Mouse (Mus musculus) midbrain, embryonic 13.5 days (tissue): Measurements from ENCODE around the gene Zdhhc14. TPM values are rescaled to one million over a fixed set of nuclear protein-coding genes. Genes with fewer than 3 reads are reported as not detected.

Experiments used
- ATAC-seq: fragments of 200-750 bp; cut with Nextera tagmentation; 2 replicates; pipeline ENCODE4 v1.8.0; 2017; ENCODE audit warnings: mild to moderate bottlenecking, moderate TSS enrichment, moderate library complexity
- H3K27ac ChIP-seq: fragments of 300-500 bp; sonication (generic); 2 replicates; pipeline ENCODE4 v1.5.1; 2015; ENCODE audit warnings: inconsistent platforms, mild to moderate bottlenecking, moderate library complexity
- H3K27me3 ChIP-seq: fragments of 300-500 bp; sonication (generic); 2 replicates; pipeline ENCODE4 v1.6.1; 2015; ENCODE audit warnings: mild to moderate bottlenecking, inconsistent platforms
- H3K36me3 ChIP-seq: fragments of 300-500 bp; sonication (generic); 2 replicates; pipeline ENCODE4 v1.6.1; 2015; ENCODE audit warnings: mild to moderate bottlenecking, inconsistent platforms
- H3K4me1 ChIP-seq: fragments of 300-500 bp; sonication (generic); replicated peaks from 2 replicates; pipeline ENCODE4 v1.6.1; 2015; ENCODE audit warnings: inconsistent platforms
- H3K4me2 ChIP-seq: fragments of 300-500 bp; sonication (generic); replicated peaks from 2 replicates; pipeline ENCODE4 v1.6.1; 2015; ENCODE audit warnings: moderate library complexity, mild to moderate bottlenecking, inconsistent platforms
- H3K4me3 ChIP-seq: fragments of 300-500 bp; sonication (generic); replicated peaks from 2 replicates; pipeline ENCODE4 v1.5.1; 2015; ENCODE audit warnings: mild to moderate bottlenecking, inconsistent platforms
- H3K9ac ChIP-seq: fragments of 300-500 bp; sonication (generic); replicated peaks from 2 replicates; pipeline ENCODE4 v1.6.1; 2015; ENCODE audit warnings: mild to moderate bottlenecking, inconsistent platforms
- H3K9me3 ChIP-seq: fragments of 300-500 bp; sonication (generic); 2 replicates; pipeline ENCODE4 v1.6.1; 2016; ENCODE audit warnings: mild to moderate bottlenecking, inconsistent platforms
- WGBS: fragments of 180-500 bp; shearing (Covaris S2); methylation state at CpG from one replicate; pipeline ENCODE4 v1.1.7; 2015; 5-methylcytosine and 5-hydroxymethylcytosine counted together
- polyA plus RNA-seq: library from polyadenylated mRNA; unstranded; fragments of >200 nt; fragmentation: Nextera tagmentation; extraction: Ambion mirVana; gene quantifications from 2 replicates; pipeline ENCODE4 v1.2.1, GENCODE M21; 2015

Gene Zdhhc14
- polyA plus RNA-seq, 1 experiment from 2014 or later, result 5.8 TPM

DNA sequence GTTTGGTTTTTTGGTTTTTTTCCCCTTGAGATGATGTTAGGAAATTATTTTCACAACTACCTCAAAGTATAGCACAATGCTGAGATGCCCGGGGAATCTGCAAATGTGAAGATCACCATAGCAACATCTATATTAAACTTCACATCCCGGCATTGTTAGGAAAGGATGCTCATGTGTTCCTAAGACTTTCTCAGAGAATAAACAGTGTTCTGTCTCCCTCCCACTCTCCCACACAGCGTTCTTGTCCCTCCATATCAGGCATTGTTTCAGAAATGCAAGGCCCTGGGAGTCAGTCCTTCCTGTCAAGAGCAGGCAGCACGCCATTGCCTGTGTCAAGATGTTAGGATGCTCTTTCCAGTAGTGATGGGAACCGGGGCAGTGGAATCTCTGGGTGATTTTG is 51.7 kb downstream of the Zdhhc14 start:
- no peaks in the 10 kb centered on the region for H3K27me3 ChIP-seq
- WGBS, result 68% methylated on average over 5 of the region's 5 CpGs
- ATAC-seq, result no peak
- no peak overlapping the region for H3K9ac ChIP-seq
- no peak overlapping the region for H3K4me3 ChIP-seq
- H3K9me3 ChIP-seq, result no peaks in the 10 kb centered on the region
- H3K27ac ChIP-seq, result no peak overlapping the region
- no peaks in the 10 kb centered on the region for H3K4me1 ChIP-seq
- no peak overlapping the region for H3K4me2 ChIP-seq
- no peaks in the 10 kb centered on the region for H3K36me3 ChIP-seq

DNA sequence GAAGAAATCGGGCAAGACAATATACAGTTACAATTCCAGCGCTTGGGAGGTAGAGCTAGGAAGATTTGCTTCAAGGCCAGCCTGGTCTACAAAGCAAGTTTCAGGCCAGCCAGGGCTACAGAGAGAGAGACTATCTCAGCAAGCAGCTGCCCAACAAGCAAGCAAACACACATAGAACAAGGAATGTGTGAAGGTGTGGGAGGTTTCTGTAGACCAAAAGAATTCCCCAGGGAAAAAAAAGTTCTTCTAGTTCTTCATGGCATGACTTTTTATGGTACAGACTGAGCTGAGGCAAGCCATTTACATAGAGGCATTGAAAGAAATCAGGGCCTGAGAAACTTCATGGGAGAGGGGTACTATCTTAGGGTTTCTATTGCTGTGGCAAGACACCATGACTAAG is 52.7 kb downstream of the Zdhhc14 start:
- no peak overlapping the region for H3K4me3 ChIP-seq
- no peak overlapping the region for H3K4me2 ChIP-seq
- no peaks in the 10 kb centered on the region for H3K9me3 ChIP-seq
- H3K4me1 ChIP-seq, result no peaks in the 10 kb centered on the region
- no peak overlapping the region for H3K27ac ChIP-seq
- H3K9ac ChIP-seq, result no peak overlapping the region
- H3K36me3 ChIP-seq, result no peaks in the 10 kb centered on the region
- WGBS, result 91% methylated on average over 2 of the region's 2 CpGs
- ATAC-seq, result no peak
- H3K27me3 ChIP-seq, result no peaks in the 10 kb centered on the region

DNA sequence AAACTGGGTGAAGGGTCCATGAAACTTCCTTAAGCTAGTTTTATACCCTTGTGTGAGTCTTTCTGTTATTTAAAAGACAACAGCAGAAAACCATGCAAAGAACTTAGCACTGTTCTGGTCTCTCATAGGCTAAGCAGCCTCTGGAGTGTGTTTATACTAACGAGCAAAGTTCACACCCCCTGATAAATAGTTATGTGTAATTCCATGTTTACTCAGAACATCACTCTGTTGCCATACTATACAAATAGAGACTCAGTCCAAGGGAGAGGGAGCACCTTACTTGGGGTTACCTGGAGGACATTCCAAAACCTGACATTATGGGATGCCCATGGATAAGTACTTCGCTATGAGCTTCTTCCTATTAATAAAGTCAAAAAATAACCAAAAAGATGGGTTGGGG is 56.2 kb downstream of the Zdhhc14 start:
- no peaks in the 10 kb centered on the region for H3K9me3 ChIP-seq
- no peaks in the 10 kb centered on the region for H3K27me3 ChIP-seq
- WGBS, result 96% methylated on average over 2 of the region's 2 CpGs

DNA sequence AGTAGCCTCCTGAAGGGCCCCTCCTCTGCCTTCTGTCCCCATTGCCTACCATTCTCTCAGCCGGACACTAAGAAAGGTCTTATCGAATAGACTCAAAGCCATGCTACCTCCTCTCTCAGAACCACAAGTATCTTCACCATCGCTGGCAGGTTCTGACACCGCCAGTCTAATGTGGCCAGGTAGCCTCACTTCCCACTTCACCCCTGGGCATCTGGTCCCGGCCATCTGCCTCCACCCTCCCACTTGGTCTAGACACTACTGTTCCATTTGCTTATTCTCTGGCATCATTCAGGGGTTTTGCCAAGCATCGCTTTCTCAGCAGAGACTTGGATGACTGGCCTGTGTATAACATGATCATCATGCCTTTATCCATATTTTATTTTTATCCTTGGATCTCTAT is 57.1 kb downstream of the Zdhhc14 start:
- no peak for ATAC-seq
- no peak overlapping the region for H3K4me3 ChIP-seq
- no peak overlapping the region for H3K27ac ChIP-seq
- H3K27me3 ChIP-seq, result no peaks in the 10 kb centered on the region
- no peaks in the 10 kb centered on the region for H3K9me3 ChIP-seq
- H3K36me3 ChIP-seq, result no peaks in the 10 kb centered on the region
- H3K9ac ChIP-seq, result no peak overlapping the region
- no peaks in the 10 kb centered on the region for H3K4me1 ChIP-seq
- no peak overlapping the region for H3K4me2 ChIP-seq
- 96% methylated on average over 6 of the region's 6 CpGs for WGBS

More for the DNA sequence above, 56.2 kb downstream of the Zdhhc14 start:
- Histone ChIP-seq H3K4me1 (no peaks in the 10 kb centered on the region), H3K36me3 (no peaks in the 10 kb centered on the region), H3K27ac (no peak overlapping the region), H3K4me2 (no peak overlapping the region), H3K9ac (no peak overlapping the region), H3K4me3 (no peak overlapping the region)
- ATAC-seq, result no peak

DNA sequence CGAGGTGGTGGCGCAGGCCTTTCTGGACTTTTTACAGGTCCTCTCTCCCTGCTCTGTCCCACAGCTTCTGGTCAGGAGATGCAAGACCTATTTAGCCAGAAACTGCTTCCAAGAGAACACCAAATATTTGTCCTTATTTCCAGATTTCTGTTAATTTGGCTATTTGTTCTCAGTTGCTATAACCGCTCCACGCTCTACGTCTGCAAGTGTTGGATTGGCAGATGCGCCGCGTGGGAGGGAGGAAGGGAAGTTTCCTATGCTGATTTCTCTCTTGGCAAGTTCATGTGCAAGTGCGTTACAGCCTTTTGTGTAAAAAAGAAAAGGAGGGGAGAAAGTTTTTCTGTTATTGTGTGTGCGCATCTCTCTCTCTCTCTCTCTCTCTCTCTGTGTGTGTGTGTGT is 58.1 kb downstream of the Zdhhc14 start:
- H3K36me3 ChIP-seq, result no peaks in the 10 kb centered on the region
- H3K9me3 ChIP-seq, result no peaks in the 10 kb centered on the region
- no peak overlapping the region for H3K4me2 ChIP-seq
- no peak overlapping the region for H3K4me3 ChIP-seq
- no peaks in the 10 kb centered on the region for H3K4me1 ChIP-seq
- H3K27me3 ChIP-seq, result no peaks in the 10 kb centered on the region
- H3K9ac ChIP-seq, result no peak overlapping the region
- WGBS, result 91% methylated on average over 10 of the region's 10 CpGs
- ATAC-seq, result no peak
- no peak overlapping the region for H3K27ac ChIP-seq

DNA sequence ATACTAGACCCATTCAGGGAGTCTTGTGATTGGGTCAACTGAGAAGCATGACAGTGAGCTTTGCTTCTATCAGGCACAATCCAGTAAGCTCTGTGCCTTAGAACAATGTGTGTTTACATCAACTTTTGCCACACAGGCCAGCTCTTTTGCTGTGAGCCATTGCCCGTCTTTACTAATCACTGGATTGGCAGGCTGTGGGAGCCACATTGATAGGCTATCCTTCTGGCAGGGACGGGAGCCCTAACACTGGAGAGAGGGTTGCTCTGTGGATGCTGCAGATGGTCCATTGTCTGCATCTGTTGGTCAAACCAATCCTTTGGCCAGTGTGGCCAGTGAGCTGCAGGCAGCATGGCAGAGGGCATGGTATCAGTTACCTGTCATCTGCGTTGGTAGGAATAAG is 58.8 kb downstream of the Zdhhc14 start:
- H3K36me3 ChIP-seq, result no peaks in the 10 kb centered on the region
- H3K4me3 ChIP-seq, result no peak overlapping the region
- H3K27ac ChIP-seq, result no peak overlapping the region
- H3K27me3 ChIP-seq, result no peaks in the 10 kb centered on the region
- H3K9me3 ChIP-seq, result no peaks in the 10 kb centered on the region
- WGBS, result 82% methylated on average over 3 of the region's 3 CpGs
- H3K9ac ChIP-seq, result no peak overlapping the region
- no peak for ATAC-seq
- no peaks in the 10 kb centered on the region for H3K4me1 ChIP-seq
- no peak overlapping the region for H3K4me2 ChIP-seq

DNA sequence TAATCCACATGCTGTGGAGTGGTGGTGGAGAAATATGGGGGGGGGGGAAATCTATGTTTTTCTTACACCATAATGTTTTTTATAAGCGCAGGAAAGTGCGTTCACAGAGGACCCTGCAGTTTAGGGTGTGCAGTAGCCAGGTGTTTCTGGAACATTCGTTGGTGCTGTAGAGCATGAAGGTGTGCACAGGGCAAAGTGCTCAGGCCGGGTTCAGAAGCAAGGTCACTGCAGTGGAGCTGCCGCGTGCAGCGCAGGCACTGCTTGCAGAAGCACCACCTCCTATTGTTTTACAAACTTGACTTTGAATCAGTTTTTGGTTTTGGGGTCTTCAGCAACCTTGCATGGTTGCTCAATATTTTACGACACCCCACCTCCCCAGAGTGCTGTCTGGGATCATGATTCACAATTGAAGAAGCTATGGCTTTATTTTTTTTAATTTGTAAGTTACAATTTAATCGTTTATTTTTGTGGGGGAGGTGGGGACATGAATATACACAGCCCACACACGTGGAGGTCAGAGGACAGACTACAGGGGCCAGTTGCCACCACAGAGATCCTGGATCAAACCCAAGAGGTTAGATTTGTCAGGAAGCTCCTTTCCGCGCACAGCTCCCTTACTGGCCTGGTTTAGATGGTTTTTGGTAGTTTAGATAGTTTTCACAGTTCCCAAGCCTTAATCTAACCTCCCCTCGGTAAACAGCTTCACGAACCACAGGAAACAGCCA is 59.8 kb downstream of the Zdhhc14 start:
- no peak overlapping the region for H3K9ac ChIP-seq
- WGBS, result 76% methylated on average over 14 of the region's 14 CpGs
- no peaks in the 10 kb centered on the region for H3K36me3 ChIP-seq
- ATAC-seq, result no peak
- H3K4me3 ChIP-seq, result no peak overlapping the region
- no peaks in the 10 kb centered on the region for H3K9me3 ChIP-seq
- no peak overlapping the region for H3K27ac ChIP-seq
- H3K4me1 ChIP-seq, result no peaks in the 10 kb centered on the region
- no peaks in the 10 kb centered on the region for H3K27me3 ChIP-seq
- no peak overlapping the region for H3K4me2 ChIP-seq

DNA sequence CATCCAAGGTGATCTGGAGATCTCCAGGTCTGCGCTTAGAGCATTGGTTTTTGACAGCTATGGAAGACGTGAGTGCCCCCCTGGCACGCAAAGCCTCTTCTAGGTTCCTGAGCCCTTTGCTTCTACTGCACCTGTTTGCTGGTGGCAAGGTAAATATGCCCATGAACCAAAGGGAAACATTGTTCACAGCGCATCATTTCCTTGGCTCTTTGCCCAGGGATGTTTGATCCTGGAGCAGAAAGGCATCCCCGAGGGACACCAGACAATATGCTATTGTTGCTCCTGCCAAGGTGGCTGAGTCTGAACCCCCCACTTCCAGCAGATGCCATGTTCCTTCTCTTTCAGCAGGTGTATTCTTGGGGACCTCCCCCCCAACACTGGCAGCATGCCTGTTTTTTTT is 61.2 kb downstream of the Zdhhc14 start:
- WGBS, result 89% methylated on average over 5 of the region's 5 CpGs
- no peaks in the 10 kb centered on the region for H3K36me3 ChIP-seq

DNA sequence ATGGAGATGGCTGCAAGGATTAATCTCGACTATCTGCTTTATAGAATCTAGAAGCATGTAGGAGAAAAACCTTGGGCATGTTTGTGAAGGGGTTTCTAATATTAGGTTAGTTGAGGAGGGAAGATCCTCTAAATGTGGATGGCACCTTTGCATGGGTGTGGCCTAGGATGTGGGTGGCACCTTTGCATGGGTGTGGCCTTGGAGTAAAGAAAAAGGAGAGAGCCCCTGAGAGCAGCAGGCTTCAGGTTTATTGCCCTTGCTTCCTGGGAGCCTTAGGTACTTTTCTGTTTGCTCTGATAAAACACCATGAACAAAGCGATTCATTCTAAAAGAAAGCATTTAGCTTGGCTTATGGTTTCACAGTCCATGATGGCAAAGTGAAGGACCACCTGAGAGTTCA is 62.2 kb downstream of the Zdhhc14 start:
- ATAC-seq, result no peak
- H3K4me2 ChIP-seq, result no peak overlapping the region

More for the DNA sequence above, 61.2 kb downstream of the Zdhhc14 start:
- H3K9me3 ChIP-seq, result no peaks in the 10 kb centered on the region
- no peak overlapping the region for H3K9ac ChIP-seq
- H3K4me1 ChIP-seq, result no peaks in the 10 kb centered on the region
- H3K4me3 ChIP-seq, result no peak overlapping the region
- no peaks in the 10 kb centered on the region for H3K27me3 ChIP-seq
- no peak overlapping the region for H3K4me2 ChIP-seq
- ATAC-seq, result no peak
- no peak overlapping the region for H3K27ac ChIP-seq

DNA sequence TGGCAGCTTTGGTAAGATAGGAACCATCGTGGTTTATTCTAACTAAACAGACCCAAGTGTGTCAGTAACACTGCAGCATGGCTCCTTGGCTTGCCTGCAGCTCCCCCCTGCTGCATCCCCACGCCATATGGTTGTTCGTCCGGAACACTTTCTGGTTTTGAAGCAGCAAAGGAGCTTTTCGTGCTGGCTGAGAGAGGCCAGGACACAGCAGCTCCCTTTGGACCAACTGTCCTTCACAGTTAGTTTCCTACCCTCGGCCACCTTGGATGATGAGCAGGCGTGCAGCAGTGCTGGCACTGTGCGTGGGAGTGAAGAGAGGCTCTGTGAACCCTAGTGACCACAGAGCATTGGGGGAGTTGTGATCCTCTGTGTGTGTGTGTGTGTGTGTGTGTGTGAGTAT is 64.2 kb downstream of the Zdhhc14 start:
- no peaks in the 10 kb centered on the region for H3K27me3 ChIP-seq
- no peak overlapping the region for H3K9ac ChIP-seq
- H3K4me3 ChIP-seq, result no peak overlapping the region
- 0 out of 2 replicates have a peak, but pooled peaks cover 3% of the 10 kb centered on the region for H3K9me3 ChIP-seq
- no peaks in the 10 kb centered on the region for H3K36me3 ChIP-seq
- WGBS, result 86% methylated on average over 8 of the region's 8 CpGs
- no peak overlapping the region for H3K27ac ChIP-seq
- H3K4me2 ChIP-seq, result no peak overlapping the region
- no peak for ATAC-seq
- no peaks in the 10 kb centered on the region for H3K4me1 ChIP-seq

More for the DNA sequence above, 62.2 kb downstream of the Zdhhc14 start:
- Histone ChIP-seq H3K4me1 (no peaks in the 10 kb centered on the region), H3K27me3 (no peaks in the 10 kb centered on the region), H3K9me3 (no peaks in the 10 kb centered on the region), H3K27ac (no peak overlapping the region), H3K9ac (no peak overlapping the region), H3K36me3 (no peaks in the 10 kb centered on the region), H3K4me3 (no peak overlapping the region)
- 96% methylated on average over 2 of the region's 2 CpGs for WGBS

DNA sequence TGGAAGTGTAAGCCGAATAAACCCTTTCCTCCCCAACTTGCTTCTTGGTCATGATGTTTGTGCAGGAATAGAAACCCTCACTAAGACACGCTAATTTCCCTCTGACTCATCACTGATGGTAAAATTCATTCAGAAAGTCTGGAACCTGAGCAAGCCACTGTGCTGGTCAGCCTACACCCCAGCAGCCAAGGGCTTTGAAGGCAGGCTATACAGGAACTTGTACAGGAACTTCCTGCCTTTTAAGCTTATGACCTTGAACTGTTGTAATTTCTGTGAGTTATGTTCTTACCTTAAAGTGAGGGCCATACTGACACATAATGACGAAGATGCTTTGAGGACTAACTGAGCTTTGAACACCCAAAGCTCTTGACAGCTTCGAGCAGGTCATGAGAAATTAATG is 67.9 kb downstream of the Zdhhc14 start:
- 94% methylated on average over 4 of the region's 4 CpGs for WGBS
- no peaks in the 10 kb centered on the region for H3K36me3 ChIP-seq
- H3K4me3 ChIP-seq, result no peak overlapping the region
- H3K27ac ChIP-seq, result no peak overlapping the region
- 0 out of 2 replicates have a peak, but pooled peaks cover 8% of the 10 kb centered on the region for H3K9me3 ChIP-seq
- no peak overlapping the region for H3K4me2 ChIP-seq
- no peaks in the 10 kb centered on the region for H3K27me3 ChIP-seq
- H3K4me1 ChIP-seq, result no peaks in the 10 kb centered on the region
- no peak for ATAC-seq
- H3K9ac ChIP-seq, result no peak overlapping the region

DNA sequence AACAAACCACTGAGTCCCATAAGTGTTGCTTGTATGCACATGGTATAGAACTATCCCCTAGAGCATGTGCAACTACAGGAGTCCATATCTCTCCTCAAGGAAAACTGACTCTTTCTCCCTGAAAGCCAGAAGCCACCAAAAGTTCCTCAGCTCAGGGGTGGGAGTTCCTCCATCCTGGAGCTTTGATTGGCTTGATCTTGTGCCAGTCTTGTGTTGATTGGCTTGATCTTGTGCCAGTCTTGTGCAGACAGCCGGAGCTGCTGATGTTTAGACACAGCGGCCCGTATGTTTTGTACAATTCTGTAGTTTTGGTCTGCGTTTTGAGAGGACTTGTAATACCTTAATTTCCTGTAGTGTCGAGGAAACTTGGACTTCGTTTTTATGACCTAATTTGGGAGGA is 70.8 kb downstream of the Zdhhc14 start:
- Histone ChIP-seq H3K36me3 (no peaks in the 10 kb centered on the region), H3K4me1 (no peaks in the 10 kb centered on the region), H3K27ac (no peak overlapping the region), H3K4me2 (no peak overlapping the region), H3K4me3 (no peak overlapping the region), H3K9me3 (peaks cover 13% of the 10 kb centered on the region; the same call in 1 of the 2 replicates), H3K9ac (no peak overlapping the region), H3K27me3 (no peaks in the 10 kb centered on the region)
- 86% methylated on average over 6 of the region's 6 CpGs for WGBS
- ATAC-seq, result no peak

DNA sequence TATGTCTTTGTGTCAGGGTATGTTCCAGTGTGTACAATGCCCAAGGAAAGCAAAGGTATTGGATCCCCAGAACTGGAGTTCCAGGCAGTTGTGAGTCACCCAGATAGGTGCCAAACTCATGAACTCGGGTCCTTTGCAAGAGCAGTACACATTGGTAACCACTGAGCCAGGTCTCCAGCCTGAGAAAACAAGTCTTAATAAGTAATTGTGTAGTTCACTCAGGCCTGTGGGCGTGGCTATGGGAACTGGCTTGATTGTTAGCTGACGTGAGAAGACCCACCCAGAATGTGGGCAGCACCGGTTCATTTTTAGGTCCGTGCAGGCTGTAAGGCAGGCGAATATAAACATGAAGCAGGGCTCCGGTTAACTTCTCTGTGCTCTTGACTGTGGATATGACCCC is 73.6 kb downstream of the Zdhhc14 start:
- Histone ChIP-seq H3K9ac (no peak overlapping the region), H3K4me1 (no peaks in the 10 kb centered on the region), H3K9me3 (peaks cover 13% of the 10 kb centered on the region; the same call in 1 of the 2 replicates), H3K27me3 (no peaks in the 10 kb centered on the region), H3K36me3 (no peaks in the 10 kb centered on the region), H3K4me3 (no peak overlapping the region), H3K27ac (no peak overlapping the region), H3K4me2 (no peak overlapping the region)
- WGBS, result 79% methylated on average over 7 of the region's 7 CpGs
- no peak for ATAC-seq
